Mouse (Mus musculus) liver, adult 2 months (tissue): ENCODE results near the gene Ipcef1. TPM values are rescaled to one million over a fixed set of nuclear protein-coding genes. Genes with fewer than 3 reads are reported as not detected.

ENCODE experiments used
- DNase-seq: peaks from one replicate; pipeline ENCODE4 v3.0.0-alpha.2; 2011; ENCODE audit warnings: low read depth, low spot score; ENCODE audit errors: extremely low read depth
- H3K27ac ChIP-seq: fragments of 200-500 bp; replicated peaks from 2 replicates; pipeline ENCODE4 v1.5.1; 2012; ENCODE audit warnings: low read depth, mild to moderate bottlenecking, control low read depth, inconsistent platforms, low read length; ENCODE audit not compliant: insufficient read depth
- H3K27me3 ChIP-seq: fragments of 200-500 bp; 2 replicates; pipeline ENCODE4 v1.6.1; 2012; ENCODE audit warnings: mild to moderate bottlenecking, moderate library complexity, low read length, inconsistent platforms; ENCODE audit not compliant: control insufficient read depth, insufficient read depth
- H3K36me3 ChIP-seq: fragments of 200-500 bp; 2 replicates; pipeline ENCODE4 v1.6.1; 2012; ENCODE audit warnings: low read length, inconsistent platforms; ENCODE audit not compliant: control insufficient read depth, insufficient read depth
- H3K4me1 ChIP-seq: fragments of 200-500 bp; 2 replicates; pipeline ENCODE4 v1.6.1; 2011; ENCODE audit warnings: low read length; ENCODE audit not compliant: control insufficient read depth, insufficient read depth
- H3K4me3 ChIP-seq: fragments of 200-500 bp; 2 replicates; pipeline ENCODE4 v1.5.1; 2011; ENCODE audit warnings: low read depth, mild to moderate bottlenecking, control low read depth, low read length, moderate library complexity; ENCODE audit not compliant: insufficient read depth
- H3K79me2 ChIP-seq: fragments of 200-500 bp; 2 replicates; pipeline ENCODE4 v1.6.1; 2012; ENCODE audit warnings: inconsistent platforms, mild to moderate bottlenecking, low read length, moderate library complexity; ENCODE audit not compliant: control insufficient read depth, insufficient read depth
- H3K9ac ChIP-seq: fragments of 200-500 bp; 2 replicates; pipeline ENCODE4 v1.6.1; 2012; ENCODE audit warnings: low read depth, mild to moderate bottlenecking, control low read depth, inconsistent platforms, low read length
- CTCF ChIP-seq: fragments of 200-500 bp; IDR thresholded peaks from 2 replicates; pipeline ENCODE4 v1.5.1; 2011; ENCODE audit warnings: low read depth, low read length, control low read depth
- POLR2A ChIP-seq: fragments of 200-500 bp; IDR thresholded peaks from 2 replicates; pipeline ENCODE4 v1.6.1; 2011; ENCODE audit warnings: low read length, control low read depth; ENCODE audit not compliant: insufficient read depth; ENCODE audit errors: extremely low read depth
- WGBS: fragments of 180-500 bp; shearing (Covaris S2); methylation state at CpG from one replicate; pipeline ENCODE4 v1.1.7; 2018; 5-methylcytosine and 5-hydroxymethylcytosine counted together
- polyA plus RNA-seq: library from polyadenylated mRNA; depleted of rRNA; stranded (reverse); fragments of >200 nt; gene quantifications from 2 replicates; pipeline ENCODE4 v1.2.3, GENCODE M21; 2012; rRNA removed
- total RNA-seq: library from RNA; depleted of rRNA; stranded (reverse); fragments of >200 nt; gene quantifications from 2 replicates; pipeline ENCODE4 v1.2.3, GENCODE M21; 2014; rRNA removed

The Ipcef1 gene
- total and polyA plus RNA-seq, 2 experiments: 0.04 to 0.18 TPM

- Histone ChIP-seq H3K27me3 (no peaks in the 10 kb centered on the region), H3K27ac (no peak overlapping the region), H3K79me2 (no peaks in the 10 kb centered on the region), H3K9ac (no peak overlapping the region), H3K36me3 (no peaks in the 10 kb centered on the region), H3K4me1 (no peaks in the 10 kb centered on the region), H3K4me3 (no peak overlapping the region)
- no peak for DNase-seq
- TF ChIP-seq CTCF: no peak
- no peak for TF ChIP-seq POLR2A
- 82% methylated on average over 2 of the region's 2 CpGs for WGBS
Measured at GRCm38 (mm10) chr10:6848834-6849233, 203.4 kb downstream of the Ipcef1 start.

GRCm38 (mm10) chr10:6848162-6848754 is 204.0 kb downstream of the Ipcef1 start:
- no peak overlapping the region for H3K9ac ChIP-seq
- H3K27ac ChIP-seq: no peak overlapping the region
- no peaks in the 10 kb centered on the region for H3K79me2 ChIP-seq
- no peak overlapping the region for H3K4me3 ChIP-seq
- no peaks in the 10 kb centered on the region for H3K4me1 ChIP-seq
- no peak for TF ChIP-seq POLR2A
- TF ChIP-seq CTCF: no peak
- no peaks in the 10 kb centered on the region for H3K36me3 ChIP-seq
- no peaks in the 10 kb centered on the region for H3K27me3 ChIP-seq
- WGBS: 75% methylated on average over 7 of the region's 7 CpGs
- DNase-seq: no peak

GRCm38 (mm10) chr10:6846283-6846682 is 206.0 kb downstream of the Ipcef1 start:
- no peak overlapping the region for H3K4me3 ChIP-seq
- H3K36me3 ChIP-seq: no peaks in the 10 kb centered on the region
- DNase-seq: no peak
- 94% methylated on average over 1 of the region's 1 CpGs for WGBS
- no peaks in the 10 kb centered on the region for H3K27me3 ChIP-seq
- H3K4me1 ChIP-seq: no peaks in the 10 kb centered on the region
- H3K27ac ChIP-seq: no peak overlapping the region
- TF ChIP-seq CTCF: no peak
- no peak for TF ChIP-seq POLR2A
- H3K79me2 ChIP-seq: no peaks in the 10 kb centered on the region
- H3K9ac ChIP-seq: no peak overlapping the region

- TF ChIP-seq POLR2A (no peak), CTCF (no peak)
- no peaks in the 10 kb centered on the region for H3K4me1 ChIP-seq
- H3K9ac ChIP-seq: no peak overlapping the region
- no peak for DNase-seq
- H3K79me2 ChIP-seq: no peaks in the 10 kb centered on the region
- H3K27me3 ChIP-seq: no peaks in the 10 kb centered on the region
- 57% methylated on average over 1 of the region's 1 CpGs for WGBS
- no peak overlapping the region for H3K27ac ChIP-seq
- H3K4me3 ChIP-seq: no peak overlapping the region
- no peaks in the 10 kb centered on the region for H3K36me3 ChIP-seq
Measured at GRCm38 (mm10) chr10:6842225-6842624, 210.1 kb downstream of the Ipcef1 start.

Other genes with a start within 250 kb of the Ipcef1 start
- gene Cnksr3, start 159.8 kb upstream of the Ipcef1 start, total RNA-seq: 3.8 and 6.7 TPM in 2 replicates
- 3.3 TPM in 2 replicates for gene Cnksr3, start 159.8 kb upstream of the Ipcef1 start, polyA plus RNA-seq